Mouse (Mus musculus) small intestine, adult 2 months (tissue): ENCODE data around the gene Napepld.

ENCODE experiments used
- CTCF ChIP-seq: fragments of 200-500 bp; IDR thresholded peaks from 2 replicates; pipeline ENCODE4 v1.5.1; 2012; ENCODE audit warnings: low read depth, mild to moderate bottlenecking, control low read depth, inconsistent platforms, low read length, moderate library complexity, mixed read lengths; ENCODE audit not compliant: insufficient replicate concordance, insufficient read length; ENCODE audit errors: extremely low read depth
- POLR2A ChIP-seq: fragments of 200-500 bp; IDR thresholded peaks from 2 replicates; pipeline ENCODE4 v1.6.1; 2012; ENCODE audit warnings: low read depth, mild to moderate bottlenecking, control low read depth, inconsistent platforms, low read length, moderate library complexity

GRCm38 (mm10) chr5:21706546-21706945 is 5.3 kb upstream of the Napepld start:
- TF ChIP-seq POLR2A, result no peak
- TF ChIP-seq CTCF, result no peak
